Mouse (Mus musculus) heart, embryonic 11.5 days (tissue): Measurements from ENCODE around the gene Dbf4. TPM values are rescaled to one million over a fixed set of nuclear protein-coding genes. Genes with fewer than 3 reads are reported as not detected.

Experiments
- ATAC-seq: fragments of 200-750 bp; cut with Nextera tagmentation; replicated peaks from 2 replicates; pipeline ENCODE4 v1.8.0; 2017; ENCODE audit warnings: moderate library complexity; ENCODE audit not compliant: insufficient number of reproducible peaks, low FRiP score, low TSS enrichment
- H3K27ac ChIP-seq: fragments of 300-500 bp; sonication (generic); 2 replicates; pipeline ENCODE4 v1.5.1; 2014; ENCODE audit warnings: mild to moderate bottlenecking, low read depth, low read length
- H3K27me3 ChIP-seq: fragments of 300-500 bp; sonication (generic); 2 replicates; pipeline ENCODE4 v1.6.1; 2014; ENCODE audit warnings: mild to moderate bottlenecking, low read length, mixed read lengths; ENCODE audit not compliant: control insufficient read depth, insufficient read depth
- H3K36me3 ChIP-seq: fragments of 300-500 bp; sonication (generic); 2 replicates; pipeline ENCODE4 v1.6.1; 2014; ENCODE audit warnings: mild to moderate bottlenecking, low read length, moderate library complexity, mixed read lengths; ENCODE audit not compliant: control insufficient read depth, insufficient read depth
- H3K4me1 ChIP-seq: fragments of 300-500 bp; sonication (generic); 2 replicates; pipeline ENCODE4 v1.6.1; 2014; ENCODE audit warnings: low read length; ENCODE audit not compliant: control insufficient read depth, insufficient read depth
- H3K4me2 ChIP-seq: fragments of 300-500 bp; sonication (generic); 2 replicates; pipeline ENCODE4 v1.6.1; 2014; ENCODE audit warnings: mild to moderate bottlenecking, moderate library complexity
- H3K4me3 ChIP-seq: fragments of 300-500 bp; sonication (generic); 2 replicates; pipeline ENCODE4 v1.5.1; 2014; ENCODE audit warnings: low read depth, low read length
- H3K9ac ChIP-seq: fragments of 300-500 bp; sonication (generic); 2 replicates; pipeline ENCODE4 v1.6.1; 2014; ENCODE audit warnings: mild to moderate bottlenecking, low read depth, low read length, moderate library complexity
- H3K9me3 ChIP-seq: fragments of 300-500 bp; sonication (generic); replicated peaks from 2 replicates; pipeline ENCODE4 v1.6.1; 2016; ENCODE audit warnings: low read length; ENCODE audit not compliant: control insufficient read depth
- WGBS: fragments of 180-500 bp; shearing (Covaris S2); extraction: QIAGEN DNeasy Blood & Tissue Kit; methylation state at CpG from one replicate; pipeline ENCODE4 v1.1.7; 2014; ENCODE audit not compliant: insufficient replicate concordance; 5-methylcytosine and 5-hydroxymethylcytosine counted together
- polyA plus RNA-seq: library from polyadenylated mRNA; unstranded; fragments of >200 nt; fragmentation: Nextera tagmentation; extraction: Ambion mirVana; gene quantifications from 2 replicates; pipeline ENCODE4 v1.2.1, GENCODE M21; 2014

The Dbf4 gene
- polyA plus RNA-seq, 1 experiment from 2014 or later: 44.4 TPM

DNA sequence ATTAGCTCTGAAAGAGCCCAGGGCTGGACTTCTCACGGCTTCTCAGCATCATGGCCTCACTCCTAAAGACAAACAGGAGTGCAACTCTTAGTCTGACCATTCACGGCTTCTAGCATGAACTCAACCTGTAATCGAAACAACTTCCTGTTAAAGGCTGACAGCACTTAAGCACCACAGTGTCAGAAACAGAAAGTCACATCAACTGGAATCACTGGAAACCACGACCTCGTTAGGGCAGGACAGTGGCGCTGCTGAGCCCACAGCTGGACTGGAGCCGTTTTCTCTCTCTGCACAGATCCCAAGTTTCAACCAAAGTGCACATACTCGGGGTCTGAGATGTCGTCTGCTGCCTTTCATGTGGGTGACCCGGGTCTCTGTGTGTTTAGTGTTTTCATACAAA lies 73.0 kb downstream of the Dbf4 start:
- Histone ChIP-seq H3K4me2 (no peak overlapping the region), H3K27me3 (no peaks in the 10 kb centered on the region), H3K36me3 (no peaks in the 10 kb centered on the region), H3K27ac (no peak overlapping the region), H3K9ac (no peak overlapping the region), H3K9me3 (no peaks in the 10 kb centered on the region), H3K4me1 (no peaks in the 10 kb centered on the region), H3K4me3 (no peak overlapping the region)
- ATAC-seq: no peak
- 73% methylated on average over 10 of the region's 10 CpGs for WGBS

Other genes with a start within 250 kb of the Dbf4 start
- gene Adam22, start 54.6 kb downstream of the Dbf4 start, polyA plus RNA-seq: 6.1 and 7.8 TPM in 2 replicates
- gene Slc25a40, start 134 bp upstream of the Dbf4 start, polyA plus RNA-seq: 15.1 and 15.2 TPM in 2 replicates
- 0.83 and 0.90 TPM in 2 replicates for gene Rundc3b, start 200.2 kb upstream of the Dbf4 start, polyA plus RNA-seq
- 0.08 and 0.37 TPM in 2 replicates for gene Abcb1a, start 237.4 kb upstream of the Dbf4 start, polyA plus RNA-seq